Mouse (Mus musculus) brain, adult 10 weeks (tissue): ENCODE data around the gene Adal. TPM values are rescaled to one million over a fixed set of nuclear protein-coding genes. Genes with fewer than 3 reads are reported as not detected.

Source experiments
- polyA plus RNA-seq: library from polyadenylated mRNA; stranded (reverse); fragments of 350-450 nt; fragmentation: Illumina TruSeq; extraction: RNeasy Lipid Tissue Mini Kit (QIAGEN cat#74804); gene quantifications from one replicate; pipeline ENCODE4 v1.2.3, GENCODE M21; 2015; ENCODE audit warnings: low read depth, low replicate concordance

Gene Adal
- 24.5 TPM for polyA plus RNA-seq

GRCm38 (mm10) chr2:121140018-121140882 lies at the start of gene Adal, which contains the start of gene Lcmt2:
Adal (plus strand) TSS chr2:121140428.
Lcmt2 (minus strand) TSS chr2:121140653.

GRCm38 (mm10) chr2:121109695-121110094 lies 30.5 kb upstream of the Adal start, which contains the start of gene Tgm7:
Tgm7 (minus strand) TSS chr2:121109795.

GRCm38 (mm10) chr2:121170481-121170971 lies 30.3 kb downstream of the Adal start, which contains the start of gene Tubgcp4:
Tubgcp4 (plus strand) TSS chr2:121170654.

GRCm38 (mm10) chr2:121170980-121171742 lies 30.9 kb downstream of the Adal start, which contains the start of gene Zscan29:
Zscan29 (minus strand) TSS chr2:121171125.

Other genes starting within 250 kb of the Adal start
- 20.8 TPM for gene Ubr1, start 169.7 kb upstream of the Adal start, polyA plus RNA-seq
- gene Tmem62, start 163.4 kb upstream of the Adal start, polyA plus RNA-seq, result 30.4 TPM
- 84.3 TPM for gene Ccndbp1, start 132.0 kb upstream of the Adal start, polyA plus RNA-seq
- not detected for gene Epb42, start 103.4 kb upstream of the Adal start, polyA plus RNA-seq
- not detected for gene Tgm5, start 54.6 kb upstream of the Adal start, polyA plus RNA-seq
- not detected for gene Tgm7, start 30.6 kb upstream of the Adal start, polyA plus RNA-seq
- gene Lcmt2, start 225 bp downstream of the Adal start, polyA plus RNA-seq, result 7.3 TPM
- gene Tubgcp4, start 30.2 kb downstream of the Adal start, polyA plus RNA-seq, result 28.7 TPM
- gene Zscan29, start 30.7 kb downstream of the Adal start, polyA plus RNA-seq, result 4.7 TPM
- gene Trp53bp1, start 131.0 kb downstream of the Adal start, polyA plus RNA-seq, result 59.2 TPM
- gene Map1a, start 149.2 kb downstream of the Adal start, polyA plus RNA-seq, result 275 TPM
- 84.3 TPM for gene Ppip5k1, start 215.0 kb downstream of the Adal start, polyA plus RNA-seq
- gene Ckmt1, start 217.3 kb downstream of the Adal start, polyA plus RNA-seq, result 338 TPM
- 0.31 TPM for gene Strc, start 246.7 kb downstream of the Adal start, polyA plus RNA-seq